Mouse (Mus musculus) myocyte (in vitro differentiated cells): Measurements from ENCODE around the gene Fkbp6. TPM values are rescaled to one million over a fixed set of nuclear protein-coding genes. Genes with fewer than 3 reads are reported as not detected.

Experiments
- H3K27me3 ChIP-seq: one replicate; pipeline ENCODE4 v1.6.1; 2011; ENCODE audit not compliant: control insufficient read depth, insufficient read depth, insufficient read length
- H3K36me3 ChIP-seq: one replicate; pipeline ENCODE4 v1.6.1; 2011; ENCODE audit not compliant: control insufficient read depth, insufficient read depth
- H3K4me2 ChIP-seq: one replicate; pipeline ENCODE4 v1.6.1; 2011; ENCODE audit warnings: low read depth, control low read depth
- H3K4me3 ChIP-seq: one replicate; pipeline ENCODE4 v1.5.1; 2011; ENCODE audit warnings: mild to moderate bottlenecking, control low read depth, moderate library complexity
- H3K79me2 ChIP-seq: one replicate; pipeline ENCODE4 v1.6.1; 2011; ENCODE audit not compliant: control insufficient read depth, insufficient read depth
- H3ac ChIP-seq: one replicate; pipeline ENCODE4 v1.6.1; 2011; ENCODE audit not compliant: control insufficient read depth, insufficient read length
- CEBPB ChIP-seq: IDR thresholded peaks from 2 replicates; pipeline ENCODE4 v1.6.1; 2011; ENCODE audit warnings: mild to moderate bottlenecking, moderate library complexity; ENCODE audit not compliant: poor library complexity, insufficient read depth, severe bottlenecking
- E2F4 ChIP-seq: IDR thresholded peaks from one replicate; pipeline ENCODE4 v1.6.1; 2011; ENCODE audit warnings: mild to moderate bottlenecking, control low read depth, moderate library complexity; ENCODE audit not compliant: insufficient read depth
- MAX ChIP-seq: IDR thresholded peaks from one replicate; pipeline ENCODE4 v1.6.1; 2011; ENCODE audit warnings: low read depth, mild to moderate bottlenecking, control low read depth
- MYOD1 ChIP-seq, 3 experiments: IDR thresholded peaks; one replicate each; pipeline ENCODE4 v1.6.1; 2011; ENCODE audit warnings: control low read depth in 2 of 3, low read depth in 2 of 3, mild to moderate bottlenecking in 2 of 3, moderate library complexity in 1 of 3; ENCODE audit not compliant: insufficient read length in 2 of 3, control insufficient read depth in 1 of 3
- MYOG ChIP-seq, 3 experiments: IDR thresholded peaks; one replicate each; pipeline ENCODE4 v1.6.1; 2011; ENCODE audit warnings: control low read depth in 2 of 3, low read depth in 2 of 3, mild to moderate bottlenecking in 2 of 3; ENCODE audit not compliant: insufficient read length in 2 of 3, control insufficient read depth in 1 of 3, insufficient read depth in 1 of 3
- POLR2A ChIP-seq: IDR thresholded peaks from one replicate; pipeline ENCODE4 v1.6.1; 2011; ENCODE audit warnings: low read depth, mild to moderate bottlenecking, control low read depth, moderate library complexity; ENCODE audit not compliant: insufficient read length
- POLR2AphosphoS2 ChIP-seq: IDR thresholded peaks from one replicate; pipeline ENCODE4 v1.6.1; 2011; ENCODE audit warnings: low read depth, control low read depth; ENCODE audit not compliant: insufficient read length
- REST ChIP-seq: IDR thresholded peaks from one replicate; pipeline ENCODE4 v1.6.1; 2011; ENCODE audit warnings: mild to moderate bottlenecking, control low read depth, moderate library complexity; ENCODE audit not compliant: insufficient read depth, insufficient read length
- SRF ChIP-seq: IDR thresholded peaks from one replicate; pipeline ENCODE4 v1.6.1; 2011; ENCODE audit warnings: low read depth; ENCODE audit not compliant: control insufficient read depth, insufficient read length
- TCF12 ChIP-seq: IDR thresholded peaks from one replicate; pipeline ENCODE4 v1.6.1; 2011; ENCODE audit warnings: mild to moderate bottlenecking, control low read depth; ENCODE audit not compliant: poor library complexity, insufficient read depth, severe bottlenecking
- TCF3 ChIP-seq: IDR thresholded peaks from one replicate; pipeline ENCODE4 v1.6.1; 2011; ENCODE audit warnings: low read depth, control low read depth; ENCODE audit not compliant: insufficient read length
- USF1 ChIP-seq: IDR thresholded peaks from one replicate; pipeline ENCODE4 v1.6.1; 2011; ENCODE audit warnings: low read depth, mild to moderate bottlenecking, control low read depth, moderate library complexity
- polyA plus RNA-seq: library from polyadenylated mRNA; unstranded; fragments of >200 nt; fragmentation: generic; extraction: Trizol; gene quantifications from one replicate; pipeline ENCODE4 v1.2.1, GENCODE M21; 2012; ENCODE audit warnings: missing spikeins

The Fkbp6 gene
- polyA plus RNA-seq, 1 experiment = not detected

- H3K4me2 ChIP-seq = no peak overlapping the region
- TF ChIP-seq TCF12 (no peak), MYOG (IDR thresholded peaks at IDR 0.05; ENCODE audit: control insufficient read depth in 1 of 3, insufficient read depth in 1 of 3, insufficient read length in 2 of 3, low read depth in 2 of 3) (no peak), E2F4 (no peak), POLR2AphosphoS2 (no peak), REST (no peak), MYOD1 (IDR thresholded peaks at IDR 0.05; ENCODE audit: control insufficient read depth in 1 of 3, insufficient read length in 2 of 3, low read depth in 2 of 3) (no peak), POLR2A (no peak), MAX (no peak), CEBPB (no peak), USF1 (no peak), TCF3 (no peak)
- peaks cover 19% of the 10 kb centered on the region for H3K36me3 ChIP-seq
- no peaks in the 10 kb centered on the region for H3K79me2 ChIP-seq
- no peak overlapping the region for H3ac ChIP-seq
- no peaks in the 10 kb centered on the region for H3K27me3 ChIP-seq
- no peak overlapping the region for H3K4me3 ChIP-seq
Measured at GRCm38 (mm10) chr5:135382746-135383145, 32.9 kb upstream of the Fkbp6 start.

- Histone ChIP-seq H3K36me3 (peaks cover 22% of the 10 kb centered on the region), H3K27me3 (no peaks in the 10 kb centered on the region), H3K4me2 (no peak overlapping the region), H3K4me3 (no peak overlapping the region), H3ac (no peak overlapping the region), H3K79me2 (no peaks in the 10 kb centered on the region)
- TF ChIP-seq SRF = no peak
- no peak for TF ChIP-seq TCF12
- TF ChIP-seq MAX = no peak
- TF ChIP-seq CEBPB = no peak
- TF ChIP-seq MYOG (IDR thresholded peaks at IDR 0.05; ENCODE audit: control insufficient read depth in 1 of 3, insufficient read depth in 1 of 3, insufficient read length in 2 of 3, low read depth in 2 of 3) = no peak
- no peak for TF ChIP-seq MYOD1 (IDR thresholded peaks at IDR 0.05; ENCODE audit: control insufficient read depth in 1 of 3, insufficient read length in 2 of 3, low read depth in 2 of 3)
- no peak for TF ChIP-seq POLR2A
- TF ChIP-seq E2F4 = no peak
- TF ChIP-seq USF1 = no peak
- no peak for TF ChIP-seq POLR2AphosphoS2
- TF ChIP-seq TCF3 = no peak
- TF ChIP-seq REST = no peak
Measured at GRCm38 (mm10) chr5:135381356-135381925, 31.6 kb upstream of the Fkbp6 start.

- H3K79me2 ChIP-seq = no peaks in the 10 kb centered on the region
Measured at GRCm38 (mm10) chr5:135380681-135381080, 30.8 kb upstream of the Fkbp6 start.

GRCm38 (mm10) chr5:135376341-135376740 is 26.5 kb upstream of the Fkbp6 start:
- H3ac ChIP-seq = no peak overlapping the region
- peaks cover 30% of the 10 kb centered on the region for H3K36me3 ChIP-seq
- no peak for TF ChIP-seq TCF3
- TF ChIP-seq TCF12 = no peak
- no peak for TF ChIP-seq E2F4
- TF ChIP-seq USF1 = no peak
- TF ChIP-seq POLR2AphosphoS2 = no peak
- TF ChIP-seq POLR2A = no peak
- no peak for TF ChIP-seq SRF
- TF ChIP-seq MYOG (IDR thresholded peaks at IDR 0.05; ENCODE audit: control insufficient read depth in 1 of 3, insufficient read depth in 1 of 3, insufficient read length in 2 of 3, low read depth in 2 of 3) = no peak
- no peak for TF ChIP-seq MYOD1 (IDR thresholded peaks at IDR 0.05; ENCODE audit: control insufficient read depth in 1 of 3, insufficient read length in 2 of 3, low read depth in 2 of 3)
- TF ChIP-seq CEBPB = no peak
- TF ChIP-seq REST = no peak
- TF ChIP-seq MAX = no peak
- no peak overlapping the region for H3K4me3 ChIP-seq
- H3K4me2 ChIP-seq = no peak overlapping the region
- peaks cover 2% of the 10 kb centered on the region for H3K79me2 ChIP-seq
- H3K27me3 ChIP-seq = no peaks in the 10 kb centered on the region

More at GRCm38 (mm10) chr5:135380681-135381080, 30.8 kb upstream of the Fkbp6 start:
- H3K4me2 ChIP-seq = no peak overlapping the region
- H3K4me3 ChIP-seq = no peak overlapping the region
- peaks cover 26% of the 10 kb centered on the region for H3K36me3 ChIP-seq
- no peaks in the 10 kb centered on the region for H3K27me3 ChIP-seq
- no peak for TF ChIP-seq REST
- TF ChIP-seq MYOG (IDR thresholded peaks at IDR 0.05; ENCODE audit: control insufficient read depth in 1 of 3, insufficient read depth in 1 of 3, insufficient read length in 2 of 3, low read depth in 2 of 3) = no peak
- no peak for TF ChIP-seq CEBPB
- TF ChIP-seq POLR2AphosphoS2 = no peak
- TF ChIP-seq E2F4 = no peak
- no peak for TF ChIP-seq MYOD1 (IDR thresholded peaks at IDR 0.05; ENCODE audit: control insufficient read depth in 1 of 3, insufficient read length in 2 of 3, low read depth in 2 of 3)
- no peak for TF ChIP-seq TCF12
- TF ChIP-seq SRF = no peak
- TF ChIP-seq TCF3 = no peak
- no peak for TF ChIP-seq MAX
- TF ChIP-seq USF1 = no peak
- no peak for TF ChIP-seq POLR2A
- no peak overlapping the region for H3ac ChIP-seq
